Mouse (Mus musculus) embryonic facial prominence, embryonic 13.5 days (tissue): ENCODE data around the gene Gna12. TPM values are rescaled to one million over a fixed set of nuclear protein-coding genes. Genes with fewer than 3 reads are reported as not detected.

Experiments
- polyA plus RNA-seq: library from polyadenylated mRNA; unstranded; fragments of >200 nt; fragmentation: Nextera tagmentation; extraction: Ambion mirVana; gene quantifications from 2 replicates; pipeline ENCODE4 v1.2.1, GENCODE M21; 2015

Gna12 gene
- polyA plus RNA-seq, 1 experiment from 2014 or later = 9.3 TPM

Other genes with a start within 250 kb of the Gna12 start
- 20.6 and 21.8 TPM in 2 replicates for gene Lfng, start 223.1 kb downstream of the Gna12 start, polyA plus RNA-seq
- gene Ttyh3, start 181.4 kb downstream of the Gna12 start, polyA plus RNA-seq = 45.0 and 47.6 TPM in 2 replicates
- gene Iqce, start 128.1 kb downstream of the Gna12 start, polyA plus RNA-seq = 25.3 and 27.9 TPM in 2 replicates
- 21.7 and 22.0 TPM in 2 replicates for gene Brat1, start 125.4 kb downstream of the Gna12 start, polyA plus RNA-seq
- gene Amz1, start 106.3 kb downstream of the Gna12 start, polyA plus RNA-seq = 0.63 and 0.83 TPM in 2 replicates
- 0.10 and 0.27 TPM in 2 replicates for gene Card11, start 170.2 kb upstream of the Gna12 start, polyA plus RNA-seq